Mouse (Mus musculus) stomach, postnatal 0 days (tissue): Measurements from ENCODE around the gene AF366264. TPM values are rescaled to one million over a fixed set of nuclear protein-coding genes. Genes with fewer than 3 reads are reported as not detected.

Experiments
- ATAC-seq: fragments of 200-750 bp; cut with Nextera tagmentation; 2 replicates; pipeline ENCODE4 v1.8.0; 2017; ENCODE audit not compliant: low FRiP score, low TSS enrichment
- DNase-seq: peaks from one replicate; pipeline ENCODE4 v3.0.0-alpha.2; 2016; ENCODE audit warnings: low spot score
- H3K27ac ChIP-seq: fragments of 300-500 bp; sonication (generic); replicated peaks from 2 replicates; pipeline ENCODE4 v1.5.1; 2014; ENCODE audit warnings: mild to moderate bottlenecking, control low read depth
- H3K27me3 ChIP-seq: fragments of 300-500 bp; sonication (generic); 2 replicates; pipeline ENCODE4 v1.6.1; 2014; ENCODE audit warnings: low read length; ENCODE audit not compliant: control insufficient read depth, insufficient read depth
- H3K36me3 ChIP-seq: fragments of 300-500 bp; sonication (generic); 2 replicates; pipeline ENCODE4 v1.6.1; 2014; ENCODE audit warnings: low read length, mixed read lengths; ENCODE audit not compliant: control insufficient read depth, insufficient read depth
- H3K4me1 ChIP-seq: fragments of 300-500 bp; sonication (generic); replicated peaks from 2 replicates; pipeline ENCODE4 v1.6.1; 2014; ENCODE audit warnings: antibody characterized with exemption; ENCODE audit not compliant: control insufficient read depth, insufficient read depth
- H3K4me2 ChIP-seq: fragments of 300-500 bp; sonication (generic); replicated peaks from 2 replicates; pipeline ENCODE4 v1.6.1; 2014; ENCODE audit warnings: low read depth, mild to moderate bottlenecking, control low read depth, moderate library complexity
- H3K4me3 ChIP-seq: fragments of 300-500 bp; sonication (generic); 2 replicates; pipeline ENCODE4 v1.5.1; 2014; ENCODE audit warnings: low read depth, low read length, control low read depth
- H3K9ac ChIP-seq: fragments of 300-500 bp; sonication (generic); 2 replicates; pipeline ENCODE4 v1.6.1; 2014; ENCODE audit warnings: mild to moderate bottlenecking, low read length, control low read depth, mixed read lengths
- H3K9me3 ChIP-seq: fragments of 300-500 bp; sonication (generic); 2 replicates; pipeline ENCODE4 v1.6.1; 2016; ENCODE audit warnings: low read length; ENCODE audit not compliant: control insufficient read depth
- CTCF ChIP-seq: IDR thresholded peaks from 2 replicates; pipeline ENCODE4 v1.5.1; 2016; ENCODE audit warnings: antibody characterized with exemption, low read depth, mild to moderate bottlenecking, moderate library complexity
- EP300 ChIP-seq: optimal IDR thresholded peaks from 2 replicates; pipeline ENCODE3; 2016; ENCODE audit warnings: antibody characterized with exemption
- WGBS: fragments of 180-500 bp; shearing (Covaris S2); extraction: QIAGEN DNeasy Blood & Tissue Kit; methylation state at CpG from one replicate; pipeline ENCODE4 v1.1.7; 2014; 5-methylcytosine and 5-hydroxymethylcytosine counted together
- polyA plus RNA-seq: library from polyadenylated mRNA; unstranded; fragments of >200 nt; fragmentation: Nextera tagmentation; extraction: Ambion mirVana; gene quantifications from 2 replicates; pipeline ENCODE4 v1.2.1, GENCODE M21; 2015

Gene AF366264
- polyA plus RNA-seq, 1 experiment from 2014 or later = not detected

- ATAC-seq (no peak), DNase-seq (no peak)
- no peak overlapping the region for H3K4me2 ChIP-seq
- no peak overlapping the region for H3K9ac ChIP-seq
- H3K4me1 ChIP-seq = no peaks in the 10 kb centered on the region
- no peaks in the 10 kb centered on the region for H3K9me3 ChIP-seq
- no peak overlapping the region for H3K4me3 ChIP-seq
- no peaks in the 10 kb centered on the region for H3K27me3 ChIP-seq
- WGBS = 91% methylated on average over 8 of the region's 8 CpGs
- H3K36me3 ChIP-seq = peaks cover 25% of the 10 kb centered on the region
- H3K27ac ChIP-seq = no peak overlapping the region
- TF ChIP-seq CTCF = no peak
- TF ChIP-seq EP300 = no peak
These were observed 45.0 kb downstream of the AF366264 start for GRCm38 (mm10) chr8:13793097-13793745.

GRCm38 (mm10) chr8:13789606-13790005 lies 48.6 kb downstream of the AF366264 start:
- H3K4me1 ChIP-seq = no peaks in the 10 kb centered on the region; the same call in 1 of the 2 replicates
- WGBS = 95% methylated on average over 8 of the region's 8 CpGs
- TF ChIP-seq CTCF = no peak
- no peak for TF ChIP-seq EP300
- no peak overlapping the region for H3K4me2 ChIP-seq
- H3K9ac ChIP-seq = no peak overlapping the region
- no peaks in the 10 kb centered on the region for H3K27me3 ChIP-seq
- ATAC-seq = no peak
- no peaks in the 10 kb centered on the region for H3K9me3 ChIP-seq
- DNase-seq = no peak
- H3K27ac ChIP-seq = no peak overlapping the region
- H3K36me3 ChIP-seq = peaks cover 14% of the 10 kb centered on the region
- H3K4me3 ChIP-seq = no peak overlapping the region

- 1% methylated on average over 41 of the region's 47 CpGs for WGBS
- no peaks in the 10 kb centered on the region; the same call in 1 of the 2 replicates for H3K4me1 ChIP-seq
- peak; percentile 99 for DNase-seq
- H3K27me3 ChIP-seq = no peaks in the 10 kb centered on the region
- H3K9me3 ChIP-seq = no peaks in the 10 kb centered on the region
- peak overlapping the region; percentile 98 for H3K27ac ChIP-seq
- H3K9ac ChIP-seq = peak overlapping the region; percentile 98
- TF ChIP-seq EP300 (peak; percentile 98), CTCF (peak; percentile 91)
- peak overlapping the region; percentile 69 for H3K4me2 ChIP-seq
- H3K36me3 ChIP-seq = peaks cover 8% of the 10 kb centered on the region
- peak; percentile 96 for ATAC-seq
- H3K4me3 ChIP-seq = peak overlapping the region; percentile 71
These were observed 52.4 kb downstream of the AF366264 start for GRCm38 (mm10) chr8:13785764-13786299.

GRCm38 (mm10) chr8:13785250-13785763 lies 52.9 kb downstream of the AF366264 start, which contains the start of gene Upf3a:
TSS of gene Upf3a (plus strand) at chr8:13785615.
- Histone ChIP-seq H3K4me3 (peak within 1 kb of the TSS; percentile 71), H3K27ac (peak within 1 kb of the TSS; percentile 98), H3K9ac (peak within 1 kb of the TSS; percentile 98), H3K4me1 (no peaks in the 10 kb centered on the region; the same call in 1 of the 2 replicates), H3K9me3 (no peaks in the 10 kb centered on the region), H3K4me2 (peak within 1 kb of the TSS; percentile 69), H3K27me3 (no peaks in the 10 kb centered on the region), H3K36me3 (peaks cover 9% of the 10 kb centered on the region)
- DNase-seq = peak; percentile 95
- TF ChIP-seq CTCF (peak; percentile 91), EP300 (peak; percentile 99)
- peak; percentile 97 for ATAC-seq
- under 1% methylated on average over 45 of the region's 47 CpGs for WGBS

Other genes starting within 250 kb of the AF366264 start
- 12.0 and 12.4 TPM in 2 replicates for gene Rasa3, start 160.8 kb downstream of the AF366264 start, polyA plus RNA-seq
- 0.13 and 0.17 TPM in 2 replicates for gene Cfap97d2, start 132.5 kb downstream of the AF366264 start, polyA plus RNA-seq
- 64.4 and 64.7 TPM in 2 replicates for gene Cdc16, start 80.7 kb downstream of the AF366264 start, polyA plus RNA-seq
- 27.2 and 28.0 TPM in 2 replicates for gene Upf3a, start 52.8 kb downstream of the AF366264 start, polyA plus RNA-seq
- 8.5 and 9.2 TPM in 2 replicates for gene Champ1, start 31.3 kb upstream of the AF366264 start, polyA plus RNA-seq
- gene Coprs, start 51.9 kb upstream of the AF366264 start, polyA plus RNA-seq = 19.8 and 25.4 TPM in 2 replicates